Comparison of ENCODE assay signal across 12 mouse cellular contexts in genomic region chr13:39084544-39084943, GRCm38 (mm10).
DNase-seq lines count a peak whose midpoint lies in the region; ATAC-seq and TF ChIP-seq lines count a peak whose summit lies in the region.
"Had no signal": no experiment of that assay in that cellular context is flagged by ENCODE, and none has a peak within 500 bp of the region (broad histone marks: within the 10 kb centered on the region; RNA-seq: fewer than 3 reads in every experiment).

No protein-coding gene starts in this region.

- DNase-seq in kidney, postnatal 10 days: peak; percentile 4
- peak; percentile 87 for DNase-seq in brain, embryonic 14.5 days (ENCODE audit: low read depth)
- DNase-seq in layer of hippocampus, adult 9-11 months: no peak
- DNase-seq: gastrocnemius, postnatal 10 days; lung, adult 18-20 months; thymus, adult 2 months had no signal

- H3K36me3 ChIP-seq in kidney, embryonic 15.5 days: no peaks in the 10 kb centered on the region
- no peaks in the 10 kb centered on the region for H3K36me3 ChIP-seq in forebrain, embryonic 13.5 days (ENCODE audit: poor library complexity, severe bottlenecking)
- no peaks in the 10 kb centered on the region for H3K36me3 ChIP-seq in limb, embryonic 13.5 days
- H3K36me3 ChIP-seq in intestine, postnatal 0 days (ENCODE audit: control insufficient read depth, insufficient read depth): no peaks in the 10 kb centered on the region

- H3K9me3 ChIP-seq in kidney, embryonic 15.5 days (replicated peaks): no peaks in the 10 kb centered on the region
- no peaks in the 10 kb centered on the region for H3K9me3 ChIP-seq in forebrain, embryonic 13.5 days (replicated peaks)
- no peaks in the 10 kb centered on the region for H3K9me3 ChIP-seq in limb, embryonic 13.5 days
- H3K9me3 ChIP-seq in intestine, postnatal 0 days (ENCODE audit: control insufficient read depth): no peaks in the 10 kb centered on the region

- H3K4me2 ChIP-seq in kidney, embryonic 15.5 days: no peak overlapping the region
- no peak overlapping the region for H3K4me2 ChIP-seq in forebrain, embryonic 13.5 days
- no peak overlapping the region for H3K4me2 ChIP-seq in limb, embryonic 13.5 days (replicated peaks)
- no peak overlapping the region for H3K4me2 ChIP-seq in intestine, postnatal 0 days (replicated peaks; ENCODE audit: low read depth)
- H3K4me2 ChIP-seq: heart, embryonic 11.5 days had no signal

- WGBS in kidney, embryonic 15.5 days: 65% methylated on average over 5 of the region's 5 CpGs
- WGBS in forebrain, embryonic 13.5 days: 30% methylated on average over 5 of the region's 5 CpGs
- WGBS in limb, embryonic 13.5 days: 19% methylated on average over 5 of the region's 5 CpGs
- WGBS in intestine, postnatal 0 days: 78% methylated on average over 5 of the region's 5 CpGs

- H3K27me3 ChIP-seq in kidney, embryonic 15.5 days: no peaks in the 10 kb centered on the region
- H3K27me3 ChIP-seq in forebrain, embryonic 13.5 days: no peaks in the 10 kb centered on the region
- H3K27me3 ChIP-seq in limb, embryonic 13.5 days: 0 out of 2 replicates have a peak, but pooled peaks cover 2% of the 10 kb centered on the region
- no peaks in the 10 kb centered on the region for H3K27me3 ChIP-seq in intestine, postnatal 0 days (replicated peaks; ENCODE audit: control insufficient read depth, insufficient read depth, low read length)

- no peak for TF ChIP-seq CTCF in brain, embryonic 14.5 days (IDR thresholded peaks at IDR 0.05; ENCODE audit: borderline replicate concordance, extremely low read depth, insufficient read depth, insufficient read length)
- no peak for TF ChIP-seq CTCF in intestine, postnatal 0 days (IDR thresholded peaks at IDR 0.05; ENCODE audit: low read depth)

- no peaks in the 10 kb centered on the region for H3K4me1 ChIP-seq in kidney, embryonic 15.5 days
- 0 out of 2 replicates have a peak, but pooled peaks cover 8% of the 10 kb centered on the region for H3K4me1 ChIP-seq in forebrain, embryonic 13.5 days
- H3K4me1 ChIP-seq in limb, embryonic 13.5 days: peaks cover 9% of the 10 kb centered on the region
- H3K4me1 ChIP-seq in intestine, postnatal 0 days (replicated peaks; ENCODE audit: control insufficient read depth, insufficient read depth, low read length): no peaks in the 10 kb centered on the region

- H3K27ac ChIP-seq in kidney, embryonic 15.5 days: no peak overlapping the region
- H3K27ac ChIP-seq in forebrain, embryonic 13.5 days: no peak overlapping the region
- H3K27ac ChIP-seq in limb, embryonic 13.5 days: no peak overlapping the region
- H3K27ac ChIP-seq in intestine, postnatal 0 days (ENCODE audit: low read depth, low read length): no peak overlapping the region

- TF ChIP-seq POLR2A in brain, embryonic 14.5 days (IDR thresholded peaks at IDR 0.05; ENCODE audit: borderline replicate concordance, extremely low read depth, insufficient read depth, insufficient read length, poor library complexity, severe bottlenecking): no peak

- H3K9ac ChIP-seq in kidney, embryonic 15.5 days: no peak overlapping the region
- H3K9ac ChIP-seq in forebrain, embryonic 13.5 days: no peak overlapping the region
- no peak overlapping the region for H3K9ac ChIP-seq in limb, embryonic 13.5 days
- H3K9ac ChIP-seq in intestine, postnatal 0 days (ENCODE audit: low read depth, low read length): no peak overlapping the region

- no peak overlapping the region for H3K4me3 ChIP-seq in kidney, embryonic 15.5 days (replicated peaks)
- no peak overlapping the region for H3K4me3 ChIP-seq in forebrain, embryonic 13.5 days
- H3K4me3 ChIP-seq in limb, embryonic 13.5 days: no peak overlapping the region
- no peak overlapping the region for H3K4me3 ChIP-seq in intestine, postnatal 0 days (ENCODE audit: low read depth, low read length)
- H3K4me3 ChIP-seq: erythroblast, embryonic 14.5 days had no signal

- ATAC-seq in kidney, embryonic 15.5 days (replicated peaks; ENCODE audit: low FRiP score): no peak
- peak; percentile 86 for ATAC-seq in forebrain, embryonic 13.5 days
- ATAC-seq in limb, embryonic 13.5 days (ENCODE audit: low FRiP score, low read depth): peak; percentile 59
- ATAC-seq in intestine, postnatal 0 days: no peak

Comparison
In these comparisons a context has a peak if more than half of its experiments do, and no peak if none do; other contexts are left out.
1. ATAC-seq: peak in forebrain, embryonic 13.5 days (single experiment) and limb, embryonic 13.5 days (single experiment); none in kidney, embryonic 15.5 days (single experiment) and intestine, postnatal 0 days (single experiment).